Mouse (Mus musculus): ENCODE measurements around the gene Gm6034. TPM values are rescaled to one million over a fixed set of nuclear protein-coding genes. Genes with fewer than 3 reads are reported as not detected.
"Not testable (repeated sequence)": the region's sequence is repeated elsewhere in the genome, so short reads cannot be mapped to it uniquely, and the experiment has no call there.

Gene Gm6034
- polyA plus RNA-seq, 1 experiment from 2014 or later, result not detected

DNA sequence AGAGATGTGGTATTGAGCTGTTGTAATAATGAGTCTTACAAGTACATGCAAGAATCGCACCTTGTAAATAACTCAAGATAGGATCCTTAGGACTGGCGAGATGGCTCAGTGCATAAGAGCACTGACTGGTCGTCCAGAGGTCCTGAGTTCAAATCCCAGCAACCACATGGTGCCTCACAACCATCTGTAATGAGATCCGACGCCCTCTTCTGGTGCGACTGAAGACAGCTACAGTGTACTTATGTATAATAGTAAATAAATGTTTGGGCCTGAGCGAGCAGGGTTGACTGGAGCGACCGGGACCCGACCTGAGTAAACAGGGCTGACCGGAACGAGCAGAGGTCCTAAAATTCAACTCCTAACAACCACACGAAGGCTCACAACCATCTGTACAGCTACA lies 6.6 kb upstream of the Gm6034 start:
- not testable (repeated sequence) for ATAC-seq (replicated peaks; ENCODE audit: low FRiP score, low TSS enrichment, low read depth); H3K27me3 ChIP-seq (replicated peaks; ENCODE audit: control insufficient read depth, insufficient read depth, low read length); H3K36me3 ChIP-seq (ENCODE audit: control insufficient read depth, insufficient read depth, low read length); H3K4me3 ChIP-seq (ENCODE audit: low read depth, low read length); H3K4me1 ChIP-seq (replicated peaks; ENCODE audit: control insufficient read depth, insufficient read depth, low read length); H3K9me3 ChIP-seq (ENCODE audit: control insufficient read depth, low read length); H3K27ac ChIP-seq (ENCODE audit: low read depth); DNase-seq (ENCODE audit: low spot score); H3K9ac ChIP-seq (ENCODE audit: low read length); H3K4me2 ChIP-seq (ENCODE audit: low read length)
- WGBS, result 88% methylated on average over 13 of the region's 13 CpGs

DNA sequence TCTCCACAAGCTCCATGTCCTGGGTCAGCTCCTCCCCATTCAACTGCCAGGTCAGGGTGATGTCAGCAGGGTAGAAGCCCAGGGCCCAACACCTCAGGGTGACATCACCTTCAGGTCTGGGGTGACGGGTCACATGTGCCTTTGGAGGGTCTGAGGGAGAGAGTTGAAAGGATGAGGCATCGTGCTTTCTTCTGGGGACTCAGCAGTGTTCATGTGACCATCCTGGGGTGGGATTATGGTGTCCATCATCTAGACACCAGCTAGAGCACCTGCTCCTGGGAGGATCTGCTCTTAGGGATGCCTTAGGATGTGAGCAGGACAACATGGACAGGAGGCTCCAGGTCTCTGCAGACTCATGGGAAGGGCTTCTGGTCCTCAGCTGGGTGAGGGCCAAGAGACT lies 2.2 kb upstream of the Gm6034 start:
- H3K27ac ChIP-seq (ENCODE audit: low read depth); DNase-seq (ENCODE audit: low spot score); H3K4me3 ChIP-seq (ENCODE audit: low read depth, low read length); H3K9ac ChIP-seq (ENCODE audit: low read length); H3K36me3 ChIP-seq (ENCODE audit: control insufficient read depth, insufficient read depth, low read length); H3K4me2 ChIP-seq (ENCODE audit: low read length); H3K4me1 ChIP-seq (replicated peaks; ENCODE audit: control insufficient read depth, insufficient read depth, low read length); ATAC-seq (replicated peaks; ENCODE audit: low FRiP score, low TSS enrichment, low read depth); H3K9me3 ChIP-seq (ENCODE audit: control insufficient read depth, low read length); H3K27me3 ChIP-seq (replicated peaks; ENCODE audit: control insufficient read depth, insufficient read depth, low read length): not testable (repeated sequence)
- WGBS, result 88% methylated on average over 2 of the region's 2 CpGs

DNA sequence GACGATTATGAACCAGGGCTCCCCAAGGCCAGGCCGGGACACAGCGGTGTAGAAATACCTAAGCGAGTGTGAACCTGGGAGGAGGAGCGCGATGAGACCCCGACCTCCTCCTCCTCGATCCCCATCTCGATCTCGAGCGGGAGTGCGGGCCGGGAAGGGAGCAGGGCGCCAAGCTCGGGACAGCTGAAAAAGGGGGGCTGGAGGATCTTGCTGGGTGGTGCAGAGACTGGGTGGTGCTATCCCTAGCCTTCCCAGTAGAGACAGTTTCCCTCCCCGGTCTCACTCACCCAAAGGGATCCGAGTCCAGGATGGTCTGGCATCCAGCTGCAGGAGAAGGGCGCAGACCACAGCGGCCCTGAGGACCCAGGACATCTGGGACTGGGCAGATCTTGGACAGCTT lies 706 bp upstream of the Gm6034 start:
- under 1% methylated on average over 18 of the region's 19 CpGs for WGBS
- Histone ChIP-seq H3K9ac (ENCODE audit: low read length) (peak overlapping the region; percentile 29), H3K4me3 (ENCODE audit: low read depth, low read length) (peak overlapping the region; percentile 38), H3K4me2 (ENCODE audit: low read length) (peak overlapping the region; percentile 61)
- not testable (repeated sequence) for H3K4me1 ChIP-seq (replicated peaks; ENCODE audit: control insufficient read depth, insufficient read depth, low read length); H3K27ac ChIP-seq (ENCODE audit: low read depth); H3K9me3 ChIP-seq (ENCODE audit: control insufficient read depth, low read length); H3K27me3 ChIP-seq (replicated peaks; ENCODE audit: control insufficient read depth, insufficient read depth, low read length); H3K36me3 ChIP-seq (ENCODE audit: control insufficient read depth, insufficient read depth, low read length)
- ATAC-seq (replicated peaks; ENCODE audit: low FRiP score, low TSS enrichment, low read depth) (peak; percentile 82), DNase-seq (ENCODE audit: low spot score) (peak; percentile 59)

DNA sequence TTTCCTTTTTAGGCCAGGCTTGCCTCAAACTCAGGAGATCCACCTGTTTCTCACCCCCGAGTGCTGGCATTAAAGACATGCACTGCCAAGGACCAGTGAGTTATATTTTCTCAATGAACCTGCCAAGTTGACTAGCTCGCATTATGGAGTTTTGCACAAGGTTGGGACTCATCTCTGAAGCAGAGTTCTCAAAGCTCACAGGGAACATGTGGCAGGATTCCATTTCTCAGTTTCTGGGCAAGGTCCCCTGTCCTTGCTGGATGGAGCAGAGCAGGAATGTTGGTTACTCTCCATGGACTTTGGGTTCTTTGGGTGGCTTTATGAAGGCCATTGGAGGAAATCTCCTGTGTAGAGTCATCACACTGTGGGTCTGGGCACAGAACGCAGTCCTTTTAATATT lies 525 bp downstream of the Gm6034 start:
- Histone ChIP-seq H3K4me2 (ENCODE audit: low read length) (peak overlapping the region; percentile 61), H3K27ac (ENCODE audit: low read depth) (no peak overlapping the region), H3K4me1 (replicated peaks; ENCODE audit: control insufficient read depth, insufficient read depth, low read length) (no peaks in the 10 kb centered on the region), H3K9me3 (ENCODE audit: control insufficient read depth, low read length) (no peaks in the 10 kb centered on the region), H3K36me3 (ENCODE audit: control insufficient read depth, insufficient read depth, low read length) (no peaks in the 10 kb centered on the region), H3K4me3 (ENCODE audit: low read depth, low read length) (peak overlapping the region; percentile 38), H3K27me3 (replicated peaks; ENCODE audit: control insufficient read depth, insufficient read depth, low read length) (no peaks in the 10 kb centered on the region), H3K9ac (ENCODE audit: low read length) (no peak overlapping the region)
- ATAC-seq (replicated peaks; ENCODE audit: low FRiP score, low TSS enrichment, low read depth) (no peak), DNase-seq (ENCODE audit: low spot score) (no peak)
- 85% methylated on average over 3 of the region's 3 CpGs for WGBS

DNA sequence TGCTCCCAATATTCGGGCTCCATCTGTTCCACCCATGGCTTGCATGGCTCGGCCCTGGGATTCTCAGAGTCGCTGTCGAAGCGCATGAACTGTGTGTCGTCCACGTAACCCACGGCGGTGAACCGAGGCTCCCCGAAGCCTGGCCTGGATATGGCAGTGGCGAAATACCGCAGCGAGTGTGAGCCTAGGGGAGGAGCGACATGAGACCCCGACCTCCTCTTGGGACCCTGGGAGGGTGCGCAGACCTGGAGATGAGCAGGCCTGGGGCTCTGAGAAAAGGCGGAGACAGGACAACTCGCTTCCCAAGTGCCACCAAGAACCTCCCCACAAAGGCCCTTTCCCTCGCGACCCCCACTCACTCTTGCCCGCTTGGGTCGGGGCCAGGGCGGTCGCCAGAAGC lies 15.2 kb downstream of the Gm6034 start:
- not testable (repeated sequence) for H3K4me1 ChIP-seq (replicated peaks; ENCODE audit: control insufficient read depth, insufficient read depth, low read length); H3K27me3 ChIP-seq (replicated peaks; ENCODE audit: control insufficient read depth, insufficient read depth, low read length); H3K9me3 ChIP-seq (ENCODE audit: control insufficient read depth, low read length); DNase-seq (ENCODE audit: low spot score); H3K27ac ChIP-seq (ENCODE audit: low read depth); H3K4me2 ChIP-seq (ENCODE audit: low read length); ATAC-seq (replicated peaks; ENCODE audit: low FRiP score, low TSS enrichment, low read depth); H3K36me3 ChIP-seq (ENCODE audit: control insufficient read depth, insufficient read depth, low read length); H3K4me3 ChIP-seq (ENCODE audit: low read depth, low read length); H3K9ac ChIP-seq (ENCODE audit: low read length)
- 86% methylated on average over 23 of the region's 25 CpGs for WGBS

DNA sequence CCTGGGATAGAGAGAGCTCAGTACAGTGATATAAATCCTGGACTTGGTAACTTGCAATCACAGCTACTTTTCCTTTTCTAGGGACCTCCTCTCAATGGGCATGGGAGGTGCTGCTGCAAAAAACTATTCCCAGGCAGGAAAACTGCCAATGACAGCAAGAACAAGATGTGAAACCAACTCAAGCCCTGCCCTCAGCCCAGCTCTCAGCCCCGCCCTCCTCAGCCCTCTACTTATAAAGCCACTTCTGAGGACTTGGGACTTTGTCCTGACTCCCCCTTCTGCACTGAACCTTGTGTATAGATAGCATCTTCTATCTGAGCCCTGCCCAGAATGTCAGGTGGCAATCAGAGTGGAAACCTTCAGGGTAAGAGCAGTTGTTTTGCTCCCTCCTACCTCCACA lies 15.6 kb downstream of the Gm6034 start, which contains the start of gene Gm11127:
Gene Gm11127, minus strand, starts transcription at position 10 of the 400 bp plus-strand sequence.
- not testable (repeated sequence) for H3K27me3 ChIP-seq (replicated peaks; ENCODE audit: control insufficient read depth, insufficient read depth, low read length); DNase-seq (ENCODE audit: low spot score); H3K4me1 ChIP-seq (replicated peaks; ENCODE audit: control insufficient read depth, insufficient read depth, low read length); H3K9ac ChIP-seq (ENCODE audit: low read length); H3K36me3 ChIP-seq (ENCODE audit: control insufficient read depth, insufficient read depth, low read length); H3K27ac ChIP-seq (ENCODE audit: low read depth); H3K9me3 ChIP-seq (ENCODE audit: control insufficient read depth, low read length); H3K4me3 ChIP-seq (ENCODE audit: low read depth, low read length); H3K4me2 ChIP-seq (ENCODE audit: low read length)
- peak; percentile 83 for ATAC-seq (replicated peaks; ENCODE audit: low FRiP score, low TSS enrichment, low read depth)
- WGBS, result 52% methylated on average over 1 of the region's 1 CpGs

DNA sequence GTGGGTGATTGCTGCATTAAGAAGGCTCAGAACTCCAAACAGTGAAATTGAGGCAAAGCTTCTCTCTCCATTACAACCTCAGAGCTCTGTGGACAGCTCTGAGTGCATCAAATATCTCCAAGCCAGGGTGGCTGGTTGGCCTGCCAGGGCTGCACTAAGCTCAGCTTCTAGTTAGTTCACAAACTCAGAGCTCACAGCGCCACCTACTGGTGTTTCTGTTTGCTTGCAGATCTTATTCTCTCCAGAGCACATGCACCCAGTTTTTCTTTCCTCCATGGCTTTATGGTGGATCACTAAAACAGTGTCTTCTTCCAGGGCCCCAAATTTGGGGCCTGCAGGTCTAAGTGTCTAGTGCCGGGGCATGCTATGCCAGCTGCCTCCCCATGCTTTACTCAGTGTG lies 18.1 kb downstream of the Gm6034 start:
- WGBS, result 24% methylated on average over 2 of the region's 2 CpGs
- Histone ChIP-seq H3K4me2 (ENCODE audit: low read length) (no peak overlapping the region), H3K9me3 (ENCODE audit: control insufficient read depth, low read length) (no peaks in the 10 kb centered on the region), H3K27me3 (replicated peaks; ENCODE audit: control insufficient read depth, insufficient read depth, low read length) (no peaks in the 10 kb centered on the region), H3K4me3 (ENCODE audit: low read depth, low read length) (no peak overlapping the region), H3K9ac (ENCODE audit: low read length) (no peak overlapping the region), H3K4me1 (replicated peaks; ENCODE audit: control insufficient read depth, insufficient read depth, low read length) (no peaks in the 10 kb centered on the region), H3K36me3 (ENCODE audit: control insufficient read depth, insufficient read depth, low read length) (no peaks in the 10 kb centered on the region), H3K27ac (ENCODE audit: low read depth) (no peak overlapping the region)
- ATAC-seq (replicated peaks; ENCODE audit: low FRiP score, low TSS enrichment, low read depth), result no peak
- DNase-seq (ENCODE audit: low spot score), result peak; percentile 82

DNA sequence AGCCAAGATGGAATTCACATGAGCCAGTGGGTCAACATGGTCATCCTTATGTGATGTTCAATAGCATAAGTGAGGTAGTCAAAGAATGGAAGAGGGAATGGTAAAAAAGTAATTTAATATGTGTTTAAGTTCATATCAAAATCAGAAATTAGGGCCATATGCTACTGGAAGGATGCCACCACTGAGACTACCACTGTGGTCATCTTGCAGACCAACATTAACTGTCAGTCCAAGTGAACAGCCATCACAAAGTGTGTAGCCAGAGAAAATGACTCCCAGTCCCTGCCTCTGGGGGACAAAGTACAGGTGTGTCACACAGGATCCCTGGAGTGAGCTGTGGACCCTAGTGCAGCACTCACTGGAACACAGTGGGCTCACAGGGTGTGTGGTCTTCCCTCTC lies 39.1 kb downstream of the Gm6034 start:
- DNase-seq (ENCODE audit: low spot score), result peak; percentile 32
- ATAC-seq (replicated peaks; ENCODE audit: low FRiP score, low TSS enrichment, low read depth); H3K4me3 ChIP-seq (ENCODE audit: low read depth, low read length); H3K9me3 ChIP-seq (ENCODE audit: control insufficient read depth, low read length); H3K4me2 ChIP-seq (ENCODE audit: low read length); H3K9ac ChIP-seq (ENCODE audit: low read length); H3K4me1 ChIP-seq (replicated peaks; ENCODE audit: control insufficient read depth, insufficient read depth, low read length); H3K36me3 ChIP-seq (ENCODE audit: control insufficient read depth, insufficient read depth, low read length); H3K27ac ChIP-seq (ENCODE audit: low read depth): not testable (repeated sequence)
- peaks cover 16% of the 10 kb centered on the region for H3K27me3 ChIP-seq (replicated peaks; ENCODE audit: control insufficient read depth, insufficient read depth, low read length)

DNA sequence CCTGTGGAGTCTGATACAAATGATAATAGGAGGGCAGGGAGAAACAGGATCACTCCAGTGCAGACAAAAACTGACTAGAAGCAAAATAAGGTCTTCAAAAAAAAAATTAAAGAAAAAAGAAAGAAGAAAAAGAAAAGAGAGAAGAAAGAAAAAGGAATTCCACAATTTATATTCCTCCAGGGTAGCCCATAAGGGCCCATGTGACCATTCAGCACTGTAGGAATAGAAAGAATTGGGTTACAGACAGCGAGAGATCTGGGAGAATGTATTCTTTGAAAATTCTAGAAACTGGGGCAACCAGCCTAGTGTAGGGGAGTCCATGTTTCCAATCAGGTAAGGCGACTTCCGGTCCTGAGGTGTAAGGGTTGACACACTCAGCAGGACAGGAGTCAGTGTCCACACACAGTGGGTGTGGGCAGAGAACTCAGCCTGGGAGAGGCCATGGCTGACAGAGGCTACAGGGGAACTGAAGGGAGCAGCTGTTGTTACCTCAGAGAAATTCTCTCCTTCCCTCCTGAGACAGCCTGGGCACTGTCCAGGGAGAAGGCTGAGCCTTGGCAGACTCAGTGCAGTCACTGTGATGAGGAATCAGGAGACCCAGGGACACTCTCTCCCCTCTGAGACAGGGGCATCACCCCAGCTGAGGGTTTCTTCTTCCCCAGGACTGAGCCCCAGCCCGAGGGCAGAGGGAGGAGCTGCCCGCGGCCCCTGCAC lies 39.9 kb downstream of the Gm6034 start:
- not testable (repeated sequence) for H3K9ac ChIP-seq (ENCODE audit: low read length); H3K27ac ChIP-seq (ENCODE audit: low read depth); H3K4me1 ChIP-seq (replicated peaks; ENCODE audit: control insufficient read depth, insufficient read depth, low read length); H3K36me3 ChIP-seq (ENCODE audit: control insufficient read depth, insufficient read depth, low read length); H3K9me3 ChIP-seq (ENCODE audit: control insufficient read depth, low read length); ATAC-seq (replicated peaks; ENCODE audit: low FRiP score, low TSS enrichment, low read depth)
- Histone ChIP-seq H3K27me3 (replicated peaks; ENCODE audit: control insufficient read depth, insufficient read depth, low read length) (peaks cover 16% of the 10 kb centered on the region), H3K4me2 (ENCODE audit: low read length) (peak overlapping the region; percentile 93), H3K4me3 (ENCODE audit: low read depth, low read length) (peak overlapping the region; percentile 51)
- DNase-seq (ENCODE audit: low spot score), result peak; percentile 51
- 68% methylated on average over 3 of the region's 6 CpGs for WGBS

Measured in intestine, embryonic 14.5 days (tissue).